Mouse (Mus musculus) lung, postnatal 0 days (tissue): ENCODE results near the gene Gmnn.

Experiments
- CTCF ChIP-seq: IDR thresholded peaks from 2 replicates; pipeline ENCODE4 v1.5.1; 2016; ENCODE audit warnings: antibody characterized with exemption, mild to moderate bottlenecking
- EP300 ChIP-seq: IDR thresholded peaks from 2 replicates; pipeline ENCODE4 v1.6.1; 2016; ENCODE audit warnings: antibody characterized with exemption, mild to moderate bottlenecking, control low read depth

- TF ChIP-seq EP300 (no peak), CTCF (no peak)
Observed at GRCm38 (mm10) chr13:24761403-24762227, at the start of gene Gmnn.
